Comparison of ENCODE assay signal across 14 mouse cellular contexts in the genomic region with DNA sequence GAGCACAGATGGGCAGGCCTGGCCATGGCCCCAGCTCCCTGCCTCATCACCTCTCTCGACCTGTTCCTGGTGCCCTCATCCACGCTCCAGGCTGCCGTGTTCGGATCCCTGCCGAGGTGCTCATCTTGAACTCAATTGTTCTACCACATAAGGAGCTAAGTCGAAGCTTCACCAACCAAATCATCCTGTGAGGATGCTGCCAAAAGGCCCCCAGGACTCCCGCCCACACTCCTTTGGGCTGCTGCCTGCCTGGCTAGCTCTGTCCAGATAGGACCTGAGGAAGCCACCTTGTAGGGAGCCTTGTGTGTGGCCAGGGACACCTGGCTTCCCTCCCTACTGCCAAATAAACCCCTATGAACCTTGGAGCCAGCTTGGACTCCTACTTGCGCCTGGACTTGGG. TPM values are rescaled to one million over a fixed set of nuclear protein-coding genes. Genes with fewer than 3 reads are reported as not detected.
A peak's percentile ranks its signal among the peaks of the same experiment; 100 is the strongest.
DNase-seq lines count a peak whose midpoint lies in the region; ATAC-seq lines count a peak whose summit lies in the region.
"Had no signal": no experiment of that assay in that cellular context is flagged by ENCODE, and none has a peak within 500 bp of the region (broad histone marks: within the 10 kb centered on the region; RNA-seq: fewer than 3 reads in every experiment).

No protein-coding gene starts in this region.

- DNase-seq in cerebellum, adult 11-12 months, result peak; percentile 97
- peak; percentile 89 to 92 for DNase-seq in cerebellum, postnatal 25 days
- peak; percentile 24 for DNase-seq in hindbrain, embryonic 14.5 days (ENCODE audit: low spot score)
- no peak for DNase-seq in layer of hippocampus, adult 9-11 months
- no peak for DNase-seq in left cerebral cortex, postnatal 14 days (ENCODE audit: low spot score in 2 of 2)
- DNase-seq: gastrocnemius, postnatal 36 days; heart, postnatal 36 days had no signal

- H3K9ac ChIP-seq in hindbrain, embryonic 14.5 days, result 0 out of 2 replicates have a peak overlapping the region, but pooled peaks have one; percentile 29
- H3K9ac ChIP-seq in neural tube, embryonic 12.5 days, result no peak overlapping the region
- H3K9ac ChIP-seq: embryonic facial prominence, embryonic 15.5 days; lung, embryonic 15.5 days had no signal

- H3K36me3 ChIP-seq in hindbrain, embryonic 14.5 days (replicated peaks; ENCODE audit: control insufficient read depth, insufficient read depth), result no peaks in the 10 kb centered on the region
- peaks cover 10% of the 10 kb centered on the region; the same call in 1 of the 2 replicates for H3K36me3 ChIP-seq in neural tube, embryonic 12.5 days
- H3K36me3 ChIP-seq: lung, embryonic 15.5 days had no signal

- H3K27ac ChIP-seq in hindbrain, embryonic 14.5 days, result peak overlapping the region; percentile 76
- peak overlapping the region; percentile 86; the same call in 1 of the 2 replicates for H3K27ac ChIP-seq in neural tube, embryonic 12.5 days
- H3K27ac ChIP-seq: embryonic facial prominence, embryonic 15.5 days; kidney, postnatal 0 days; lung, embryonic 15.5 days; stomach, postnatal 0 days had no signal

- intact Hi-C loops in left cerebral cortex, postnatal 14 days (cut with DNase I), result no loop called here

- ATAC-seq in hindbrain, embryonic 14.5 days (ENCODE audit: low FRiP score), result no peak
- ATAC-seq in neural tube, embryonic 12.5 days (ENCODE audit: low FRiP score, low read depth), result no peak
- no peak for ATAC-seq in erythroid progenitor cell, adult 5-6 weeks (replicated peaks; ENCODE audit: low FRiP score, poor library complexity, severe bottlenecking)

- H3K4me2 ChIP-seq in hindbrain, embryonic 14.5 days (replicated peaks), result no peak overlapping the region
- H3K4me2 ChIP-seq in neural tube, embryonic 12.5 days (replicated peaks), result peak overlapping the region; percentile 74
- H3K4me2 ChIP-seq: embryonic facial prominence, embryonic 15.5 days; lung, embryonic 15.5 days had no signal

- H3K4me1 ChIP-seq in hindbrain, embryonic 14.5 days (replicated peaks; ENCODE audit: control insufficient read depth, insufficient read depth, low read length), result peaks cover 53% of the 10 kb centered on the region
- H3K4me1 ChIP-seq in neural tube, embryonic 12.5 days, result peaks cover 71% of the 10 kb centered on the region

- H3K4me3 ChIP-seq in hindbrain, embryonic 14.5 days (replicated peaks; ENCODE audit: low read length), result no peak overlapping the region
- H3K4me3 ChIP-seq in neural tube, embryonic 12.5 days, result no peak overlapping the region
- H3K4me3 ChIP-seq: embryonic facial prominence, embryonic 15.5 days; lung, embryonic 15.5 days had no signal

- 18% methylated on average over 8 of the region's 8 CpGs for WGBS in hindbrain, embryonic 14.5 days
- WGBS in neural tube, embryonic 12.5 days, result 35% methylated on average over 8 of the region's 8 CpGs

- no peaks in the 10 kb centered on the region for H3K27me3 ChIP-seq in hindbrain, embryonic 14.5 days (ENCODE audit: control insufficient read depth, insufficient read depth, low read length)
- 0 out of 2 replicates have a peak, but pooled peaks cover 3% of the 10 kb centered on the region for H3K27me3 ChIP-seq in neural tube, embryonic 12.5 days (replicated peaks)

- no peaks in the 10 kb centered on the region for H3K9me3 ChIP-seq in hindbrain, embryonic 14.5 days (ENCODE audit: control insufficient read depth, low read length)
- no peaks in the 10 kb centered on the region for H3K9me3 ChIP-seq in neural tube, embryonic 12.5 days
- H3K9me3 ChIP-seq: embryonic facial prominence, embryonic 15.5 days; lung, embryonic 15.5 days had no signal

RNA-seq across cellular contexts. Expression of a gene that starts 7.1 kb away (rescaled TPM):
- polyA plus RNA-seq in hindbrain, embryonic 14.5 days (2014; fragmentation: Nextera tagmentation; extraction: Ambion mirVana), result 53.1 and 65.0 TPM in 2 replicates
- polyA plus RNA-seq in neural tube, embryonic 12.5 days (2016; fragmentation: Nextera tagmentation; extraction: Ambion mirVana), result 69.9 and 83.5 TPM in 2 replicates
- total RNA-seq in erythroid progenitor cell, adult 5-6 weeks (2015; ENCODE audit: low replicate concordance), result 17.6 and 23.1 TPM in 2 replicates
- total RNA-seq in erythroid progenitor cell, adult 5-6 weeks (2017; ENCODE audit: low replicate concordance), result 3.6 and 10.8 TPM in 2 replicates
- 10 to 100 TPM; 54.2 to 61.2 TPM for total RNA-seq in left cerebral cortex, postnatal 14 days (2021)

RNA-seq across cellular contexts. Expression of a gene that starts 7.4 kb away (rescaled TPM):
- polyA plus RNA-seq in hindbrain, embryonic 14.5 days (2014; fragmentation: Nextera tagmentation; extraction: Ambion mirVana), result 4.9 and 5.0 TPM in 2 replicates
- 22.1 and 24.3 TPM in 2 replicates for polyA plus RNA-seq in neural tube, embryonic 12.5 days (2016; fragmentation: Nextera tagmentation; extraction: Ambion mirVana)
- total RNA-seq in erythroid progenitor cell, adult 5-6 weeks (2015; ENCODE audit: low replicate concordance), result not detected in 2 replicates
- total RNA-seq in erythroid progenitor cell, adult 5-6 weeks (2017; ENCODE audit: low replicate concordance), result not detected in 2 replicates
- total RNA-seq in left cerebral cortex, postnatal 14 days (2021), result 10 to 100 TPM; 14.9 to 17.7 TPM
- total RNA-seq: ES-E14; gastrocnemius, postnatal 36 days; heart, postnatal 36 days had no signal

RNA-seq across cellular contexts. Expression of a gene that starts 36.3 kb away (rescaled TPM):
- 49.2 and 55.0 TPM in 2 replicates for polyA plus RNA-seq in hindbrain, embryonic 14.5 days (2014; fragmentation: Nextera tagmentation; extraction: Ambion mirVana)
- 43.6 and 43.7 TPM in 2 replicates for polyA plus RNA-seq in neural tube, embryonic 12.5 days (2016; fragmentation: Nextera tagmentation; extraction: Ambion mirVana)
- total RNA-seq in erythroid progenitor cell, adult 5-6 weeks (2015; ENCODE audit: low replicate concordance), result not detected in 2 replicates
- total RNA-seq in erythroid progenitor cell, adult 5-6 weeks (2017; ENCODE audit: low replicate concordance), result 0.77 TPM in 1 of 2 replicates, not detected in the other
- total RNA-seq in left cerebral cortex, postnatal 14 days (2021), result 10 to 100 TPM; 77.0 to 79.3 TPM

RNA-seq across cellular contexts. Expression of a gene that starts 36.5 kb away (rescaled TPM):
- polyA plus RNA-seq in hindbrain, embryonic 14.5 days (2014; fragmentation: Nextera tagmentation; extraction: Ambion mirVana), result 37.5 and 40.3 TPM in 2 replicates
- polyA plus RNA-seq in neural tube, embryonic 12.5 days (2016; fragmentation: Nextera tagmentation; extraction: Ambion mirVana), result 28.9 and 30.4 TPM in 2 replicates
- not detected in 2 replicates for total RNA-seq in erythroid progenitor cell, adult 5-6 weeks (2015; ENCODE audit: low replicate concordance)
- not detected in 2 replicates for total RNA-seq in erythroid progenitor cell, adult 5-6 weeks (2017; ENCODE audit: low replicate concordance)
- 10 to 100 TPM; 76.1 to 77.3 TPM for total RNA-seq in left cerebral cortex, postnatal 14 days (2021)

Comparison
In these comparisons a context has a peak if more than half of its experiments do, and no peak if none do; other contexts are left out.
1. DNase-seq: peak in cerebellum, adult 11-12 months (single experiment), cerebellum, postnatal 25 days (2 of 2) and hindbrain, embryonic 14.5 days (single experiment); none in layer of hippocampus, adult 9-11 months (single experiment) and left cerebral cortex, postnatal 14 days (0 of 2).
2. RNA of a gene that starts 7.4 kb away (total RNA-seq): 14.9 to 17.7 TPM in left cerebral cortex, postnatal 14 days; not detected in erythroid progenitor cell, adult 5-6 weeks; every median in the first group is over 10 times any median in the second.
3. RNA of a gene that starts 36.3 kb away (total RNA-seq): 77.0 to 79.3 TPM in left cerebral cortex, postnatal 14 days; 0.77 TPM in erythroid progenitor cell, adult 5-6 weeks; every median in the first group is over 10 times any median in the second.